Mouse (Mus musculus): ENCODE measurements at regions not wholly inside any gene's neighbourhood (a gene's known extent, or its start where the extent isn't known, plus 50 kb on each side); places are given as distances from the start of the nearest gene placed in this dataset.

GRCm38 (mm10) chr5:69817035-69817434 is 224.9 kb upstream of the Gnpda2 start:
- TF ChIP-seq POLR2A (IDR thresholded peaks at IDR 0.05; ENCODE audit: borderline replicate concordance, insufficient read depth, low read length): no peak
- TF ChIP-seq CTCF (IDR thresholded peaks at IDR 0.05; ENCODE audit: borderline replicate concordance, insufficient read depth, low read depth, low read length): no peak

Data from cerebellum, adult 2 months (tissue).